Mouse (Mus musculus) liver, embryonic 12.5 days (tissue): ENCODE results near the gene Dcps. TPM values are rescaled to one million over a fixed set of nuclear protein-coding genes. Genes with fewer than 3 reads are reported as not detected.

Source experiments
- ATAC-seq: fragments of 200-750 bp; cut with Nextera tagmentation; 2 replicates; pipeline ENCODE4 v1.8.0; 2017; ENCODE audit warnings: moderate number of reproducible peaks, mild to moderate bottlenecking, moderate library complexity
- H3K27ac ChIP-seq: fragments of 300-500 bp; sonication (generic); 2 replicates; pipeline ENCODE4 v1.5.1; 2016; ENCODE audit warnings: mild to moderate bottlenecking
- H3K27me3 ChIP-seq: fragments of 300-500 bp; sonication (generic); replicated peaks from 2 replicates; pipeline ENCODE4 v1.6.1; 2016; ENCODE audit warnings: mild to moderate bottlenecking, moderate library complexity
- H3K36me3 ChIP-seq: fragments of 300-500 bp; sonication (generic); 2 replicates; pipeline ENCODE4 v1.6.1; 2016; ENCODE audit warnings: mild to moderate bottlenecking, moderate library complexity
- H3K4me1 ChIP-seq: fragments of 300-500 bp; sonication (generic); 2 replicates; pipeline ENCODE4 v1.6.1; 2016
- H3K4me2 ChIP-seq: fragments of 300-500 bp; sonication (generic); 2 replicates; pipeline ENCODE4 v1.6.1; 2016; ENCODE audit warnings: mild to moderate bottlenecking, moderate library complexity
- H3K4me3 ChIP-seq: fragments of 300-500 bp; sonication (generic); 2 replicates; pipeline ENCODE4 v1.5.1; 2016; ENCODE audit warnings: mild to moderate bottlenecking, moderate library complexity
- H3K9ac ChIP-seq: fragments of 300-500 bp; sonication (generic); 2 replicates; pipeline ENCODE4 v1.6.1; 2016; ENCODE audit warnings: mild to moderate bottlenecking, moderate library complexity
- H3K9me3 ChIP-seq: fragments of 300-500 bp; sonication (generic); replicated peaks from 2 replicates; pipeline ENCODE4 v1.6.1; 2016; ENCODE audit warnings: mild to moderate bottlenecking, moderate library complexity
- WGBS: fragments of 180-500 bp; shearing (Covaris S2); methylation state at CpG from one replicate; pipeline ENCODE4 v1.1.7; 2016; ENCODE audit not compliant: insufficient replicate concordance; 5-methylcytosine and 5-hydroxymethylcytosine counted together
- polyA plus RNA-seq: library from polyadenylated mRNA; unstranded; fragments of >200 nt; fragmentation: Nextera tagmentation; extraction: Ambion mirVana; gene quantifications from 2 replicates; pipeline ENCODE4 v1.2.1, GENCODE M21; 2016

Dcps gene
- polyA plus RNA-seq, 1 experiment from 2014 or later = 65.9 TPM

DNA sequence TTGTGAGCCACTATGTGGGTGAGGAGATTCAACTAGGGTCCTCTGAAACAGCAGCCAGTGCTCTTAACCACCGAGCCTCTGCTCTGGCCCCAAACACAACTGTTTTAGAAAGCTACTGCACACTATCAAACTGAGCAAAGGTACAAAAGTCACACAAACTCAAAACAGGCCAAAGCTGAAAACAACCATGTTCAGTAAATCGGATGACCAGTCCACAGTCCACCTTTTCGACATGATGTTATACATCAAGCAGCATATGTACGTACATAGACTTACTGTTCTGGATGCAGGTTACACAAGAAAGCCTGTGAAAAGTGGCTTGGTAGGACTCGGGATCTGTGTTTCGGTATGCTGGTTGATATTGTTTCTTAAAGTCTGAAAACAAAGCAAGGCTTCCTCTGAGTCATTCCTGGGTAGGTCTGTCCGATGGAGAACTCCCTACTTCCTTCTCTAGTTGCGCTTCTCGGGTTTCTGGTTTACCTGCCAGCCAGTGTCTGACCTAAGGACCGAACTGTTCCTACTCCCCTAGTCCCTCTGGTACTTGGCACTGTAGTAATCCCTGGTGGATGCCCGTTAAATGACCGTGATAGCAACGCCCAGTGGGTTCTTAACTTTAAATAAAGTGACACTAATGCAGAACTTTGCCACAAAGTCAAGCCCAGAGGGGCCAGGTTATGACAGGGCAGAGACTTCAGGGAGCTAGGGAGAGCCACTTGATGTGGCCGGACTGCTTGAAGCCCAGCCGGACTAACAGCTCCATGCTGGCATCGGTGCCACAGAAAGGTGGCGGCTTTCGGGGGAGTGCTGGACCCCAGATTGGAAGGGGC lies 23.3 kb upstream of the Dcps start:
- 18% methylated on average over 18 of the region's 18 CpGs for WGBS
- Histone ChIP-seq H3K27ac (peak overlapping the region; percentile 78), H3K4me2 (peak overlapping the region; percentile 87), H3K9me3 (no peaks in the 10 kb centered on the region), H3K4me3 (peak overlapping the region; percentile 71), H3K4me1 (peaks cover 52% of the 10 kb centered on the region), H3K9ac (peak overlapping the region; percentile 81), H3K36me3 (peaks cover 5% of the 10 kb centered on the region), H3K27me3 (no peaks in the 10 kb centered on the region)
- peak; percentile 48 for ATAC-seq

GRCm38 (mm10) chr9:35198351-35198750 lies 22.5 kb upstream of the Dcps start:
- no peak for ATAC-seq
- no peak overlapping the region for H3K9ac ChIP-seq
- no peaks in the 10 kb centered on the region for H3K9me3 ChIP-seq
- peaks cover 44% of the 10 kb centered on the region for H3K4me1 ChIP-seq
- peak overlapping the region; percentile 87 for H3K4me2 ChIP-seq
- H3K36me3 ChIP-seq = no peaks in the 10 kb centered on the region
- H3K4me3 ChIP-seq = no peak overlapping the region
- H3K27ac ChIP-seq = peak overlapping the region; percentile 33; the same call in 1 of the 2 replicates
- H3K27me3 ChIP-seq = no peaks in the 10 kb centered on the region
- WGBS = 78% methylated on average over 10 of the region's 10 CpGs

DNA sequence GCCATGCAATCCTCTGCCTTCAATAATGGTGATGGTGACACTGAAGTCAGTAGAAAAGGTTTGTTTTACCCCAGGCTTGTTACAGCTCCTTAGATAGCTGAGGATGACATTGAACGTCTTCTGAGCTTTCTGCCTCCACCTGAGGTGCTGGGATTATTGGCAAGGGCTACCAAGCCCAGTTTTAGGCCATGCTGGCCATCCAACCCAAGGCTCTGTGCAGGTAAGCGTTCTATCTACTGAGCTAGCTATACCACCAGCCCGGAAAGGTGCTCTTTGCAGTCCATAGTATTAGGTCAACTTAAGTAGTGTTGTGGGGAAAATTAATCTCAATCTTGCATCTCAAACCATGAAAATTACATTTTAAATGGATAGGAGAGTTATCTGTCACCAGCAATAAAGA lies 21.8 kb upstream of the Dcps start:
- H3K9ac ChIP-seq = no peak overlapping the region
- no peak for ATAC-seq
- H3K27ac ChIP-seq = no peak overlapping the region
- WGBS = 80% methylated on average over 3 of the region's 3 CpGs
- no peaks in the 10 kb centered on the region for H3K27me3 ChIP-seq
- no peaks in the 10 kb centered on the region for H3K9me3 ChIP-seq
- no peak overlapping the region for H3K4me3 ChIP-seq
- peaks cover 37% of the 10 kb centered on the region for H3K4me1 ChIP-seq
- no peak overlapping the region for H3K4me2 ChIP-seq
- no peaks in the 10 kb centered on the region for H3K36me3 ChIP-seq

- Histone ChIP-seq H3K4me2 (no peak overlapping the region), H3K9ac (no peak overlapping the region), H3K9me3 (no peaks in the 10 kb centered on the region), H3K36me3 (peaks cover 21% of the 10 kb centered on the region), H3K27me3 (no peaks in the 10 kb centered on the region), H3K4me1 (peaks cover 8% of the 10 kb centered on the region), H3K27ac (no peak overlapping the region), H3K4me3 (no peak overlapping the region)
- 56% methylated on average over 3 of the region's 3 CpGs for WGBS
- no peak for ATAC-seq
Measured at GRCm38 (mm10) chr9:35194048-35194447, 18.2 kb upstream of the Dcps start.

DNA sequence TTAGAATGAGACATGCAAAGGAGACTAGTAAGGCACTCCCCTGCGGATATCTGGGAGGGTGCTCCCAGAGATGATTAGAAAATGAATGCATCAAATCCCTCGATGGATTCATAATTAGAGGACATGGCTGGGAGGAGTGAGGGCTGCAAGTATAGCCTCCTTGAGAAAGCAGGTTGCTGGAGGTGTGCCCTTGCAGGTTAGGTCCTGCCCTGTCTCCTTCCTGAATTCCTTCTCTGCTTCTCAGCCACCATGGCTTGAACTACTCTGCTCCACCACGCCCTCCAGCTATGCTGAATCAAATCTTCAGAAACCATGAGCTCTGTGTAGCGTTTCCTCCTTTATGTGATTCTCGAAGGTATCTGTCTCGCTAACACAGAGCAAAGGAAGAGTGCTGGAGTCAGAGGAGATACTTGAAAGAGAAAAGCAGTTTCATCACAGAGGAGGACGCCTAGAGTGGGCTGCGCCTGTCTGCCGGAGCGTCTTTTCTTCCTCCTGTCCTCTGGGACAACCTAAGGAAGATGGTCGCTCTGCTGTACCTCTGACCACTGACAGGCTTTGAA lies 17.2 kb upstream of the Dcps start:
- peaks cover 31% of the 10 kb centered on the region for H3K36me3 ChIP-seq
- H3K9me3 ChIP-seq = no peaks in the 10 kb centered on the region
- H3K4me1 ChIP-seq = no peaks in the 10 kb centered on the region
- H3K27me3 ChIP-seq = no peaks in the 10 kb centered on the region
- no peak overlapping the region for H3K4me2 ChIP-seq
- WGBS = 80% methylated on average over 11 of the region's 11 CpGs
- H3K27ac ChIP-seq = no peak overlapping the region
- no peak overlapping the region for H3K4me3 ChIP-seq
- no peak overlapping the region for H3K9ac ChIP-seq
- ATAC-seq = no peak

- Histone ChIP-seq H3K9me3 (no peaks in the 10 kb centered on the region), H3K9ac (no peak overlapping the region), H3K4me2 (no peak overlapping the region), H3K27me3 (no peaks in the 10 kb centered on the region), H3K4me3 (no peak overlapping the region), H3K27ac (no peak overlapping the region), H3K4me1 (no peaks in the 10 kb centered on the region), H3K36me3 (peaks cover 45% of the 10 kb centered on the region)
- no peak for ATAC-seq
- 83% methylated on average over 22 of the region's 22 CpGs for WGBS
Measured at GRCm38 (mm10) chr9:35188700-35189099, 12.8 kb upstream of the Dcps start.

GRCm38 (mm10) chr9:35187351-35187903 lies 11.6 kb upstream of the Dcps start:
- Histone ChIP-seq H3K4me3 (no peak overlapping the region), H3K27ac (no peak overlapping the region), H3K4me1 (no peaks in the 10 kb centered on the region), H3K9ac (no peak overlapping the region), H3K4me2 (no peak overlapping the region), H3K27me3 (no peaks in the 10 kb centered on the region), H3K36me3 (peaks cover 45% of the 10 kb centered on the region), H3K9me3 (no peaks in the 10 kb centered on the region)
- WGBS = 77% methylated on average over 10 of the region's 10 CpGs
- no peak for ATAC-seq

GRCm38 (mm10) chr9:35186430-35186829 lies 10.6 kb upstream of the Dcps start:
- Histone ChIP-seq H3K9ac (no peak overlapping the region), H3K9me3 (no peaks in the 10 kb centered on the region), H3K36me3 (peaks cover 42% of the 10 kb centered on the region), H3K27ac (no peak overlapping the region), H3K4me2 (no peak overlapping the region), H3K4me3 (no peak overlapping the region), H3K4me1 (no peaks in the 10 kb centered on the region), H3K27me3 (no peaks in the 10 kb centered on the region)
- 71% methylated on average over 4 of the region's 4 CpGs for WGBS
- ATAC-seq = no peak

DNA sequence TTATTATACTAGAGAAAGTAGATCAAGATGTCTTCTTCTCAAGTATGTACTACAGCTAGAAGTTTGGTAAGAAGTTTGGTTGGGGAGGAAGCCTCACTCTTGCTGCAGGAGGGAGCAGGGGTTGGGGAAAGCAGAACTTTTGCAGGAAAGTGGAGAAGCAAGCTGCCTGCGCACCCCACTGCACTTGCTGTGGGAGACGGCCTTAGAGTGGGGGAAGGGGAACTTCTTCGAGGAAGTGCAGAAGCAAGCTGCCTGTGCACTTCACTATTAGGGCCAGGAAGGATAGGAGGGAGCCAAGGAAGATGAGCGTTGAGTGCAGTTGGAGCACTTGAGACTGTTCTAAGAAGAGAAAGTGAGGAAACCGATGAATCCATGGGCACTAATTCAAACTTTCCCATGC lies 7.5 kb upstream of the Dcps start:
- Histone ChIP-seq H3K4me1 (no peaks in the 10 kb centered on the region), H3K27me3 (no peaks in the 10 kb centered on the region), H3K4me2 (no peak overlapping the region), H3K9me3 (no peaks in the 10 kb centered on the region), H3K9ac (no peak overlapping the region), H3K27ac (no peak overlapping the region), H3K4me3 (no peak overlapping the region), H3K36me3 (peaks cover 17% of the 10 kb centered on the region)
- 27% methylated on average over 5 of the region's 5 CpGs for WGBS
- ATAC-seq = no peak

- no peaks in the 10 kb centered on the region for H3K4me1 ChIP-seq
- WGBS = 45% methylated on average over 2 of the region's 2 CpGs
- no peak overlapping the region for H3K4me2 ChIP-seq
- no peak for ATAC-seq
- H3K4me3 ChIP-seq = no peak overlapping the region
- no peak overlapping the region for H3K27ac ChIP-seq
- H3K27me3 ChIP-seq = no peaks in the 10 kb centered on the region
- peaks cover 11% of the 10 kb centered on the region for H3K36me3 ChIP-seq
- H3K9me3 ChIP-seq = no peaks in the 10 kb centered on the region
- H3K9ac ChIP-seq = no peak overlapping the region
Measured at GRCm38 (mm10) chr9:35182832-35183231, 7.0 kb upstream of the Dcps start.

DNA sequence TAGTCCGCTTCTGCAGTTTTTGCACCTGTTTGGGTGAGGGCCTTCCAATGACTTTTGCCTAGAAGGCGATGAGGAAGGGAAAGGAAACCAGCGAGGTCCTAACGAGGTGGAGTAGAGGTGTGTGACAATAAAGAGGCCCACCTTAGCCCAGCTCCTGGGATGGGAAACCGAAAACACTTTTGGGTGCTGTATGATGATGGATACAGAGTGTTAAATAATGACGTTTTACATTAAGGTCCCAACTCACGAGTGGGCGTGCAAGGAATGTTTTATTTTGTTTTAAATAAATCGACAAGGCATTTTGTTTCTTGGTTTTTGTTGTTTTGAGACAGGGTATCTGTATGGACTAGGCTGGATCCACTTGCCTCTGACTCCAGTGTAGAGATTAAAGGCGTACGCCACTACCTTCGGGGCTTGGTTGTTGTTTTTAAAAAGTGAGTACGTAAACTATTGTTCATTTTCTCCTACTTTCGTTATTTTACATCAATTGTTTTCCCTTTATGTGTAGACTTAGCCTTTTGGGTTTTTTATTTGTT lies 331 bp upstream of the Dcps start:
- Histone ChIP-seq H3K9me3 (no peaks in the 10 kb centered on the region), H3K4me2 (peak overlapping the region; percentile 74), H3K9ac (peak overlapping the region; percentile 70), H3K4me1 (peaks cover 37% of the 10 kb centered on the region), H3K4me3 (peak overlapping the region; percentile 68), H3K27ac (peak overlapping the region; percentile 84), H3K27me3 (no peaks in the 10 kb centered on the region), H3K36me3 (peaks cover 5% of the 10 kb centered on the region)
- WGBS = 44% methylated on average over 14 of the region's 14 CpGs
- no peak for ATAC-seq

- Histone ChIP-seq H3K4me2 (no peak overlapping the region), H3K4me3 (no peak overlapping the region), H3K36me3 (peaks cover 33% of the 10 kb centered on the region), H3K27ac (no peak overlapping the region), H3K4me1 (peaks cover 37% of the 10 kb centered on the region), H3K9me3 (no peaks in the 10 kb centered on the region), H3K9ac (no peak overlapping the region), H3K27me3 (no peaks in the 10 kb centered on the region)
- 55% methylated on average over 1 of the region's 1 CpGs for WGBS
- no peak for ATAC-seq
Measured at GRCm38 (mm10) chr9:35173331-35173730, 2.5 kb downstream of the Dcps start.
